Mouse (Mus musculus) natural killer cell, adult 2 months (primary cell): ENCODE data around the gene Olfr173.

Experiments
- DNase-seq, 2 experiments: peaks; one replicate each; pipeline ENCODE4 v3.0.0; 2022; ENCODE audit warnings: low spot score in 2 of 2

Olfr173 gene

DNA sequence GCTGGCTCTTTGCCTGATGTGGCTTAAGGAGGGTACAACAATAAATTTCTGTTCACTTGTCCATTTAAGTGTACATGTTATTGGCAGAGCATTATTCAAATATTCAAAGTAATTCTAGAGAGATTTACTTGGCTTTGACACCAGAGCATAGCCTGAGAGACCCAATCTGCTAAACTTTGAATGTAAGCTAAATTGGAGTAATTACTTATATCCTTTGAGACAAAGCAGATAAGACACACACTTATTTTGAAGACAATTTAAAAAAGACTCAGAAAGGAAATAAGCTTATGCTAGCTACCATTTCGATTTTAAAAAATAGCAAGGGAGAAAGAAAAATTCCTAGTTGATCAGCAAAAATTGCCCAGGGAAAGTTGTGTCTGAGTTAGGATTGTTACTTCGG is at the start of gene Olfr173:
Olfr173 (minus strand) TSS at position 101 of the 400 bp plus-strand sequence.
- no peak for DNase-seq

DNA sequence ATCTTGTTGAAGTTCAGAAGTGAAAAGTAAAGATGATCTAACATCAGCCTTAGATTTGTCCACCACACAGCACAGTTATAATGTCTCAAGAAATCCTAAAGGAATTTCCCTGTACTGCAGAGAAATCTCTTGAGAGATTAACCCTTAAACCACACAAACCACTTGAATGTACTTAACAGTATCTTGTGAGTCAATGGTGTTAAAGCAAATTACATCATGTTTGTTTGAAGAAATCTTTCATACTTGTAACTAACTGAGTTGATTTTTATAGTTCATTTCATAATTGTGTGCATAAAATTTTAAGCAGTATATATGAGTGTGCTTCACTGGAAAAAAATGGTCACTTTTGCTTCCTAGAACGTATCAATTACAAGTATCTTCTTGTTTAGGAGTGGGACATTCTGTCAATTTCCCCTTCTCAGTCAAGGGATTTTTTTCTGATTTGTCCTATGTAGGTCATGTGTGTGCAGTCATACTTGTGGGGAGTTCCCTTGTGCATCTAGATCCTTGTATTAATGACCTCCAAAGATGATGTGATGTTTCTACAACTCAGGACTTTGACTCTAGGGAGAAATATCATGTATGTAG is 26.8 kb upstream of the Olfr173 start, which contains the start of gene Olfr175-ps1:
Olfr175-ps1 (minus strand) TSS at position 51 of the 588 bp plus-strand sequence.
- no peak for DNase-seq

DNA sequence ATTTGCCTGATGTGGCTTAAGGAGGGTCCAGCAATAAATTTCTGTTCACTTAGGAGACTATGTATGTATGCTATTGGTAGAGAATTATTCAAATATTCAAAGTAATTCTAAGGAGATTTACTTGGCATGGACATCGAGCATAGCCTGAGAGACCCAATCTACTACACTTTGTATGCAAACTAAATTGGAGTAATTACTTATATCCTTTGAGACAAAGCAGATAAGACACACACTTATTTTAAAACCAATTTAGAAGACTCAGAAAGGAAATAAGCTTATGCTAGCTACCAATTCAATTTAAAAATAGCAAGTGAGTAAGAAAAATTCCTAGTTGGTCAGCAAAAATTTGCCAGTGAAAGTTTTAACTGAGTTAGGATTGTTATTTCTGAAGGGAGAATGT is 37.0 kb downstream of the Olfr173 start, which contains the start of gene Olfr172:
Olfr172 (minus strand) TSS at position 101 of the 400 bp plus-strand sequence.
- no peak for DNase-seq

DNA sequence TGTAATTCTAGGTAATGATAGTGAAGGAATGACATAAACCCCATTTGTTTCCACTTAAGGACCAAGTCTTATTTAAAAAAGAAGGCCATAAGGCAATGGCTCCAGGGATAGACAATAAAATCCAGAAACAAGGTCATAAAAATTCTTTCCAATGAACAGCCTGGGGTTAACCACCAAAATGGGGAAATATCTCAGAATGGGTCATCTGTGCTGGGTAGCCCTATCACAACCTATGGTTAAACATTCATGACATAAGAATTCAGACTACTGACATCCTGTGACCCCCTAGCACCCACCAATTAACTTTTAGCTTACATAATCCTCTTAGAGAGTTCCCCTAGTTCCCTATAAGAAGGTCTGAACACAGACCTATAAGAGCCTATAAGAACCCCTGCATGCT is 43.9 kb downstream of the Olfr173 start:
- DNase-seq = no peak

DNA sequence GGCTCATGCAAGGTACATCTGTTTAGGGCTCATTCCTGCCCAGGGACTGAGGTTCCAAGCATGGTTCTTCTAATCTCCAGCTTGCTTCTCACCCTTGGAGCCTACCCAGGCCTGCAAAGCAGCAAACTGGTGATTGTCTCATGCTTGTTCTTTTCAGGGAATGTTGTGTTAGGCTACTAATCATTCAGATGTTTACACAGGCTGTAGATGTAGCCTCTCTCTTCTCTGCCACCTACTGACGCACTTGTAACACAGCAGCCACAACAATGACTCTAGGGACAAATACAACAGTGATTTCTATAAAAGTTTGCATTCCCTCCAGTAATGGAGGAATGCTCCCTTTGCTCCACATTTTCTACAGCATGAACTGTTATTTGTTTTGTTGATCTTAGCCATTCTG is 48.8 kb downstream of the Olfr173 start:
- no peak for DNase-seq

DNA sequence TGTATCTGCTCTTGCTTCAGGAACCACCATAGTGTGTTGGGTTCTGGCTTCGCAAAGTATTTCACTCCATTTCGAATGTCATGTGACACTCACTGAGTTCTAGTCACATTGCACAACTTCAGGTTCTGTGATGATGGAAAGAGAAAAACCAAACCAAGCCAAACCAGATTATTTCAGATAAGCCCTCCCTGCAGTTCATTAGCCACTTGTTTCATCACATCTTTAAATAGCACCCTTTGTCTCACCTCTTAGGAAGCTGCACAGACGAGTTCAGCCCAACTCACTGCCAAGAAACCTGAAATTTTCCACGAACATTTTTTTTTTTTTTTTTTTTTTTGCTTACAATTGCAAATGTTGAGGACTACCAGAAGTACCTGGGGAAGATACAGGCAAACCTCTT is 53.4 kb downstream of the Olfr173 start:
- no peak for DNase-seq
